Mouse (Mus musculus): ENCODE measurements around the gene Ralgps1. TPM values are rescaled to one million over a fixed set of nuclear protein-coding genes. Genes with fewer than 3 reads are reported as not detected.

Ralgps1 gene
- polyA plus RNA-seq, 1 experiment from 2014 or later: 5.2 TPM

- WGBS: 84% methylated on average over 6 of the region's 6 CpGs
- Histone ChIP-seq H3K4me2 (ENCODE audit: low read depth, low read length) (no peak overlapping the region), H3K9me3 (ENCODE audit: control insufficient read depth, low read length) (no peaks in the 10 kb centered on the region), H3K4me3 (ENCODE audit: low read length) (no peak overlapping the region), H3K27ac (ENCODE audit: low read length) (no peak overlapping the region), H3K36me3 (ENCODE audit: control insufficient read depth, insufficient read depth, low read length) (no peaks in the 10 kb centered on the region), H3K9ac (ENCODE audit: low read length) (no peak overlapping the region), H3K27me3 (ENCODE audit: control insufficient read depth, insufficient read depth, low read depth, low read length) (no peaks in the 10 kb centered on the region), H3K4me1 (replicated peaks; ENCODE audit: control insufficient read depth, insufficient read depth, low read length) (no peaks in the 10 kb centered on the region)
- ATAC-seq (ENCODE audit: low read depth): no peak
These were observed 118.5 kb downstream of the Ralgps1 start for GRCm38 (mm10) chr2:33252751-33253150.

- no peak overlapping the region for H3K4me3 ChIP-seq (ENCODE audit: low read length)
- no peaks in the 10 kb centered on the region for H3K36me3 ChIP-seq (ENCODE audit: control insufficient read depth, insufficient read depth, low read length)
- no peak overlapping the region for H3K4me2 ChIP-seq (ENCODE audit: low read depth, low read length)
- H3K27ac ChIP-seq (ENCODE audit: low read length): no peak overlapping the region
- no peaks in the 10 kb centered on the region for H3K9me3 ChIP-seq (ENCODE audit: control insufficient read depth, low read length)
- WGBS: 51% methylated on average over 3 of the region's 3 CpGs
- H3K9ac ChIP-seq (ENCODE audit: low read length): no peak overlapping the region
- no peaks in the 10 kb centered on the region for H3K4me1 ChIP-seq (replicated peaks; ENCODE audit: control insufficient read depth, insufficient read depth, low read length)
- no peak for ATAC-seq (ENCODE audit: low read depth)
- no peaks in the 10 kb centered on the region for H3K27me3 ChIP-seq (ENCODE audit: control insufficient read depth, insufficient read depth, low read depth, low read length)
These were observed 121.2 kb downstream of the Ralgps1 start for GRCm38 (mm10) chr2:33249922-33250633.

DNA sequence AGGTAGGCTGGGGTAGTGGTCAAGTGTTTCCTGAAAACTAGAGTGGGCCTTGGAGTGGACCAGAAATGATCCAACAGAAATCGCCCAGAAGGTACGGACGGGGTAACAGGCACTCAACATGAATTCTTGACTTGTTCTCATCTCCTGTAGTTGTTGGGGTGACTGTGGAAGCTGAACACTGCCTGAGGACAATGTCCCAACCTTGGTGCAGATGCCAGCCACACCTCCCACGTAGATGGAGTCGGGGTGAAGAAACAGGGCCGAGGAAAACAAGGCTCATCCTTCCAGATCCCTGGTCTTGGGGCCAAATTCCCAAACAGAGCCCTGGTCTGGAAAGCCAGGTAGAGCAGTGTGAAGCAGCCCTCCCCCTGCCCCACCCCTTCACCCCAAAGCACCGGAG is 122.7 kb downstream of the Ralgps1 start:
- no peak for ATAC-seq (ENCODE audit: low read depth)
- H3K4me1 ChIP-seq (replicated peaks; ENCODE audit: control insufficient read depth, insufficient read depth, low read length): no peaks in the 10 kb centered on the region
- no peaks in the 10 kb centered on the region; the same call in 1 of the 2 replicates for H3K36me3 ChIP-seq (ENCODE audit: control insufficient read depth, insufficient read depth, low read length)
- WGBS: 72% methylated on average over 7 of the region's 7 CpGs
- no peak overlapping the region for H3K27ac ChIP-seq (ENCODE audit: low read length)
- H3K4me3 ChIP-seq (ENCODE audit: low read length): no peak overlapping the region
- no peak overlapping the region for H3K9ac ChIP-seq (ENCODE audit: low read length)
- H3K9me3 ChIP-seq (ENCODE audit: control insufficient read depth, low read length): no peaks in the 10 kb centered on the region
- no peaks in the 10 kb centered on the region for H3K27me3 ChIP-seq (ENCODE audit: control insufficient read depth, insufficient read depth, low read depth, low read length)
- no peak overlapping the region for H3K4me2 ChIP-seq (ENCODE audit: low read depth, low read length)

DNA sequence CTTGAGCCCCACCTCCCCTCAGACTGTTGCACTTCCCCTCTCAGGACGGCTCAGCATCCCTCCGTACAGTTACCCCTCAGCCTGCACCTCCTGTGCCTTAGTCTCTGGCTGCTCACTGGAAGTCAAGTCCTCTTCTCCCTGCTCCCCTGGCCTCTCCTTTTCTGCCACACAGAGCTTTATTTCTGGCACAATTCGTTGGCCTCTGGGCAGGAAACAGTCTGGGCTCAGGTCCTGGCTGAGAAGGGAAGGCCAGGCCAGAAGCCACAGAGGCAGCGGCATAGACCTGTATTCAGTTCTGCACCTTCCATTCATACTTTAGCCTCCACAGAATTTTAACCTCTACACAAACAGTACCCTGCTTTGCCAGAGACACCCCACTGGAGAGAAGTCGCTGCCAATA is 124.4 kb downstream of the Ralgps1 start:
- H3K4me1 ChIP-seq (replicated peaks; ENCODE audit: control insufficient read depth, insufficient read depth, low read length): no peaks in the 10 kb centered on the region
- H3K4me2 ChIP-seq (ENCODE audit: low read depth, low read length): no peak overlapping the region
- no peak overlapping the region for H3K4me3 ChIP-seq (ENCODE audit: low read length)
- no peaks in the 10 kb centered on the region for H3K27me3 ChIP-seq (ENCODE audit: control insufficient read depth, insufficient read depth, low read depth, low read length)
- H3K9me3 ChIP-seq (ENCODE audit: control insufficient read depth, low read length): no peaks in the 10 kb centered on the region
- H3K9ac ChIP-seq (ENCODE audit: low read length): no peak overlapping the region
- no peak for ATAC-seq (ENCODE audit: low read depth)
- no peak overlapping the region for H3K27ac ChIP-seq (ENCODE audit: low read length)
- WGBS: 71% methylated on average over 5 of the region's 5 CpGs
- peaks cover 2% of the 10 kb centered on the region; the same call in 1 of the 2 replicates for H3K36me3 ChIP-seq (ENCODE audit: control insufficient read depth, insufficient read depth, low read length)

DNA sequence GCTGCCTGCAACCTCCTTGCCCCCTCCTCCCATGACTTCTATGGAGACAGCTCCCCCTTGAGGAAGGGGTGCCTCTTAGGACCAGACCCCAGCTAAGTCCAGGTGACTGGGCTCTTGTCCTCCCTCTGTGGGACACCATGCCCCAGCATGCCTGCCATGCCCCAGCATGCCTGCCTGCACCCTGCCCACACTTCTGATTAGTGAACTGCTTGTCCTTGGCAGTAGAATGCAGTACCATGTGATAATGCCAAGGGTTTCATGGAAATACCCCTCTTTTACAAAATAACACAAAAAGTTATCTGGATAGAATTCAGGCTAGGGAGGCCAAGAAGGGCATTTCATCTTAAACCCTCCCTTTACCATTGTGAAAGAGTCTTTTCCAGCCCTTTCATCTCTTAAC is 125.9 kb downstream of the Ralgps1 start:
- Histone ChIP-seq H3K4me3 (ENCODE audit: low read length) (no peak overlapping the region), H3K9me3 (ENCODE audit: control insufficient read depth, low read length) (no peaks in the 10 kb centered on the region), H3K9ac (ENCODE audit: low read length) (no peak overlapping the region), H3K4me1 (replicated peaks; ENCODE audit: control insufficient read depth, insufficient read depth, low read length) (no peaks in the 10 kb centered on the region), H3K36me3 (ENCODE audit: control insufficient read depth, insufficient read depth, low read length) (peaks cover 2% of the 10 kb centered on the region; the same call in 1 of the 2 replicates), H3K27me3 (ENCODE audit: control insufficient read depth, insufficient read depth, low read depth, low read length) (no peaks in the 10 kb centered on the region), H3K4me2 (ENCODE audit: low read depth, low read length) (no peak overlapping the region), H3K27ac (ENCODE audit: low read length) (no peak overlapping the region)
- ATAC-seq (ENCODE audit: low read depth): peak; percentile 20; the same call in 1 of the 2 replicates

GRCm38 (mm10) chr2:33244880-33245279 is 126.4 kb downstream of the Ralgps1 start:
- ATAC-seq (ENCODE audit: low read depth): no peak
- peaks cover 2% of the 10 kb centered on the region; the same call in 1 of the 2 replicates for H3K36me3 ChIP-seq (ENCODE audit: control insufficient read depth, insufficient read depth, low read length)

DNA sequence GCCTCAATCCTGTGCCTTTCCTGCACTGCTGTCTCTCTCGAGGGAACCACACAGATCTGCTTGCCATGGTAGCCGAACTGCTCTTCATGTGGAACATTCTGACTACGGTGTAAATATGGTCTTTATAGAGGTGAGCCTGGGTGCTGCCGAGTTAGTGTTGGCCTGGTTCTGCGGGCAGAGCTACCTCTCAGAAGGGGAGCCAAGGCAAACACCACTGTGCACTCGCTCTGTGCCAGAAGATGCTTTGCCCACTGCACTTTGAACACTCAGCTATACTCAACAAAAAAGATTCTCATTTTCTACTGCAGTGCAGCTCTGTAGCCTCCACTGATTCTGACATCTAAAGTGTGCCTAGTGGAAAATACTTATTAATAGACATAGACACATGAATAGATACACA is 133.7 kb downstream of the Ralgps1 start:
- Histone ChIP-seq H3K27me3 (ENCODE audit: control insufficient read depth, insufficient read depth, low read depth, low read length) (no peaks in the 10 kb centered on the region), H3K27ac (ENCODE audit: low read length) (no peak overlapping the region), H3K36me3 (ENCODE audit: control insufficient read depth, insufficient read depth, low read length) (0 out of 2 replicates have a peak, but pooled peaks cover 2% of the 10 kb centered on the region), H3K4me2 (ENCODE audit: low read depth, low read length) (no peak overlapping the region), H3K9me3 (ENCODE audit: control insufficient read depth, low read length) (no peaks in the 10 kb centered on the region), H3K4me1 (replicated peaks; ENCODE audit: control insufficient read depth, insufficient read depth, low read length) (peaks cover 10% of the 10 kb centered on the region), H3K4me3 (ENCODE audit: low read length) (no peak overlapping the region), H3K9ac (ENCODE audit: low read length) (no peak overlapping the region)
- ATAC-seq (ENCODE audit: low read depth): no peak
- WGBS: 81% methylated on average over 6 of the region's 6 CpGs

More at GRCm38 (mm10) chr2:33244880-33245279, 126.4 kb downstream of the Ralgps1 start:
- no peaks in the 10 kb centered on the region for H3K4me1 ChIP-seq (replicated peaks; ENCODE audit: control insufficient read depth, insufficient read depth, low read length)
- no peak overlapping the region for H3K4me2 ChIP-seq (ENCODE audit: low read depth, low read length)
- H3K9ac ChIP-seq (ENCODE audit: low read length): no peak overlapping the region
- no peak overlapping the region for H3K27ac ChIP-seq (ENCODE audit: low read length)
- no peaks in the 10 kb centered on the region for H3K27me3 ChIP-seq (ENCODE audit: control insufficient read depth, insufficient read depth, low read depth, low read length)
- no peaks in the 10 kb centered on the region for H3K9me3 ChIP-seq (ENCODE audit: control insufficient read depth, low read length)
- no peak overlapping the region for H3K4me3 ChIP-seq (ENCODE audit: low read length)
- 75% methylated on average over 6 of the region's 6 CpGs for WGBS

DNA sequence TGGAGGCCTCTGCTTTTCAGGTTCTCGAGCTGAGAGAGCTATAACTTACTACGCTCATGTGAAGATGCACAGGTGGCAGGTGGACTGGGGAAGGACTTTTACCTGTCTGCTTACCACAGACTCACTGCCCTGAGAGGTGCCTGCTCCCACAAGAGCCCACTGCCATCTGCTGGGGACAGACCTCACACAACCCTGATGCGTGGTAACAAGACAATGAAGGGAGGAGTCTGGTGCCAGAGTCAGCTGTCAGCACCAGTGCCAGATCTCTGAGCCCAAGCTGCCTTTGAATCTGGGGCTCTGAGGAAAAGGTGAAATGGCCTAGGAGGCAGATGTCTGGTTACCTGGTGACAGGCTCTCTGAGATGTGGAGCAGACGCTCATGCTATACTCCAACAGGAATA is 136.4 kb downstream of the Ralgps1 start:
- Histone ChIP-seq H3K9ac (ENCODE audit: low read length) (no peak overlapping the region), H3K4me1 (replicated peaks; ENCODE audit: control insufficient read depth, insufficient read depth, low read length) (peaks cover 12% of the 10 kb centered on the region), H3K27me3 (ENCODE audit: control insufficient read depth, insufficient read depth, low read depth, low read length) (no peaks in the 10 kb centered on the region), H3K9me3 (ENCODE audit: control insufficient read depth, low read length) (no peaks in the 10 kb centered on the region), H3K4me2 (ENCODE audit: low read depth, low read length) (no peak overlapping the region), H3K36me3 (ENCODE audit: control insufficient read depth, insufficient read depth, low read length) (0 out of 2 replicates have a peak, but pooled peaks cover 2% of the 10 kb centered on the region), H3K4me3 (ENCODE audit: low read length) (no peak overlapping the region), H3K27ac (ENCODE audit: low read length) (no peak overlapping the region)
- ATAC-seq (ENCODE audit: low read depth): no peak
- 88% methylated on average over 4 of the region's 4 CpGs for WGBS

- no peaks in the 10 kb centered on the region for H3K27me3 ChIP-seq (ENCODE audit: control insufficient read depth, insufficient read depth, low read depth, low read length)
- ATAC-seq (ENCODE audit: low read depth): no peak
- H3K9me3 ChIP-seq (ENCODE audit: control insufficient read depth, low read length): no peaks in the 10 kb centered on the region
- H3K4me1 ChIP-seq (replicated peaks; ENCODE audit: control insufficient read depth, insufficient read depth, low read length): peaks cover 12% of the 10 kb centered on the region
- no peak overlapping the region for H3K9ac ChIP-seq (ENCODE audit: low read length)
- 0 out of 2 replicates have a peak, but pooled peaks cover 2% of the 10 kb centered on the region for H3K36me3 ChIP-seq (ENCODE audit: control insufficient read depth, insufficient read depth, low read length)
- H3K27ac ChIP-seq (ENCODE audit: low read length): no peak overlapping the region
- no peak overlapping the region for H3K4me3 ChIP-seq (ENCODE audit: low read length)
- no peak overlapping the region for H3K4me2 ChIP-seq (ENCODE audit: low read depth, low read length)
- WGBS: 73% methylated on average over 5 of the region's 5 CpGs
These were observed 137.4 kb downstream of the Ralgps1 start for GRCm38 (mm10) chr2:33233856-33234255.
